Mouse (Mus musculus): ENCODE measurements around the gene Bcl2l1. TPM values are rescaled to one million over a fixed set of nuclear protein-coding genes. Genes with fewer than 3 reads are reported as not detected.

The Bcl2l1 gene
- polyA plus RNA-seq, 1 experiment from 2014 or later, result 155 TPM

Small RNAs within 50 kb of the gene (microRNA-seq; reads per million reads assigned to microRNA genes)
- gene Gm23802, result not detected
- gene Mir5622, result not detected

Other genes with a start within 250 kb of the Bcl2l1 start
- gene Defb45, start 232.3 kb downstream of the Bcl2l1 start, polyA plus RNA-seq (2015; fragmentation: Nextera tagmentation; extraction: Ambion mirVana), result not detected in 2 replicates
- not detected in 2 replicates for gene Defb36, start 227.4 kb downstream of the Bcl2l1 start, polyA plus RNA-seq (2015; fragmentation: Nextera tagmentation; extraction: Ambion mirVana)
- not detected in 2 replicates for gene Defb25, start 208.7 kb downstream of the Bcl2l1 start, polyA plus RNA-seq (2015; fragmentation: Nextera tagmentation; extraction: Ambion mirVana)
- gene Rem1, start 204.8 kb downstream of the Bcl2l1 start, polyA plus RNA-seq (2015; fragmentation: Nextera tagmentation; extraction: Ambion mirVana), result 0.52 and 0.72 TPM in 2 replicates
- 166 and 177 TPM in 2 replicates for gene H13, start 162.3 kb downstream of the Bcl2l1 start, polyA plus RNA-seq (2015; fragmentation: Nextera tagmentation; extraction: Ambion mirVana)
- gene Mcts2, start 144.7 kb downstream of the Bcl2l1 start, polyA plus RNA-seq (2015; fragmentation: Nextera tagmentation; extraction: Ambion mirVana), result 32.6 and 37.3 TPM in 2 replicates
- 55.3 and 57.5 TPM in 2 replicates for gene Id1, start 95.5 kb downstream of the Bcl2l1 start, polyA plus RNA-seq (2015; fragmentation: Nextera tagmentation; extraction: Ambion mirVana)
- 6.3 TPM in 2 replicates for gene Cox4i2, start 77.6 kb downstream of the Bcl2l1 start, polyA plus RNA-seq (2015; fragmentation: Nextera tagmentation; extraction: Ambion mirVana)
- gene Tpx2, start 16.2 kb upstream of the Bcl2l1 start, polyA plus RNA-seq (2015; fragmentation: Nextera tagmentation; extraction: Ambion mirVana), result 17.4 and 22.3 TPM in 2 replicates
- 0.05 and 0.08 TPM in 2 replicates for gene Mylk2, start 79.6 kb upstream of the Bcl2l1 start, polyA plus RNA-seq (2015; fragmentation: Nextera tagmentation; extraction: Ambion mirVana)
- gene Foxs1, start 101.5 kb upstream of the Bcl2l1 start, polyA plus RNA-seq (2015; fragmentation: Nextera tagmentation; extraction: Ambion mirVana), result 4.6 and 4.9 TPM in 2 replicates
- gene Dusp15, start 120.0 kb upstream of the Bcl2l1 start, polyA plus RNA-seq (2015; fragmentation: Nextera tagmentation; extraction: Ambion mirVana), result 10.3 and 13.5 TPM in 2 replicates
- gene Ttll9, start 130.8 kb upstream of the Bcl2l1 start, polyA plus RNA-seq (2015; fragmentation: Nextera tagmentation; extraction: Ambion mirVana), result 8.3 and 8.7 TPM in 2 replicates
- gene Pdrg1, start 183.7 kb upstream of the Bcl2l1 start, polyA plus RNA-seq (2015; fragmentation: Nextera tagmentation; extraction: Ambion mirVana), result 234 TPM in 2 replicates
- 1.9 and 2.1 TPM in 2 replicates for gene Xkr7, start 200.1 kb upstream of the Bcl2l1 start, polyA plus RNA-seq (2015; fragmentation: Nextera tagmentation; extraction: Ambion mirVana)
- gene Ccm2l, start 234.2 kb upstream of the Bcl2l1 start, polyA plus RNA-seq (2015; fragmentation: Nextera tagmentation; extraction: Ambion mirVana), result 2.0 and 2.1 TPM in 2 replicates